Mouse (Mus musculus) liver, adult 2 months (tissue): ENCODE data around the gene Tardbp.

Experiments
- CTCF ChIP-seq: fragments of 200-500 bp; IDR thresholded peaks from 2 replicates; pipeline ENCODE4 v1.5.1; 2011; ENCODE audit warnings: low read depth, low read length, control low read depth
- POLR2A ChIP-seq: fragments of 200-500 bp; IDR thresholded peaks from 2 replicates; pipeline ENCODE4 v1.6.1; 2011; ENCODE audit warnings: low read length, control low read depth; ENCODE audit not compliant: insufficient read depth; ENCODE audit errors: extremely low read depth

- TF ChIP-seq POLR2A (no peak), CTCF (no peak)
Observed at GRCm38 (mm10) chr4:148676188-148676960, 49.6 kb upstream of the Tardbp start.
